Mouse (Mus musculus): ENCODE data around the gene Pus1. TPM values are rescaled to one million over a fixed set of nuclear protein-coding genes. Genes with fewer than 3 reads are reported as not detected.

The Pus1 gene
- polyA plus RNA-seq, 1 experiment = 28.8 TPM

DNA sequence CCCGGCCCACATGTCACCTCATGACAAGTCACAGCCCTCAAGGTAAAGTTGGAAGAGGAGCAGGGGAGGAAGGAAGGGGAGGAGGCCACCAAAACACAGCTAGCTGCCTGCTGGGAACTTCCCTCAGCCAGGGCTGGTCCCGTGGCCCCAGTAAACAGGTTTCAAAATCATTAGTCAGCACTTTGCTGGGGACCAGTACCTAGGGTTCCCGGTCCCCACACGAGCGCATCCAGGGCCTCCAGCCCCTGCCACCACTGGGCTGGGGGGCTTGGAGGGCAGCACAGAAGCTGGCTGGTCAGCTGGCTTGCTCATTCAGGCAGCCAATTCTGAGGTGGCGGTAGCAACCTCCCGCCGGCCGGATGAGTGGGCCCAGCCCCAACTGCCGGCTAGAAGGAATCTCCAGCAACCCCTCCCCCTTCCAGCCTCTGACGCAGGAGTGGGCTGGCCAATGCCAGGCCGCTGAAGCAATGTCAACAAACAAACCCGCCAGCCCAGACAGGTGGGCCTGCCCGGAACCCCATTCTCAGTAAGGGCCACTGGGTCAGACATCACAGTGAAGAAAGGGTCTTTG, 27.7 kb upstream of the Pus1 start:
- H3K4me1 ChIP-seq (ENCODE audit: control insufficient read depth, insufficient read depth, low read length) = peaks cover 17% of the 10 kb centered on the region
- peak overlapping the region; percentile 88 for H3K27ac ChIP-seq (ENCODE audit: insufficient read depth, low read length)
- no peaks in the 10 kb centered on the region for H3K27me3 ChIP-seq (ENCODE audit: control insufficient read depth, insufficient read depth, low read length)
- H3K4me3 ChIP-seq (replicated peaks; ENCODE audit: insufficient read depth, low read depth, low read length) = peak overlapping the region; percentile 84
- peak; percentile 92 to 94 for DNase-seq
- TF ChIP-seq POLR2A (IDR thresholded peaks at IDR 0.05; ENCODE audit: borderline replicate concordance, insufficient read depth, low read length) (0 out of 2 replicates have a peak, but pooled peaks have one; percentile 32), CTCF (IDR thresholded peaks at IDR 0.05; ENCODE audit: borderline replicate concordance, insufficient read depth, low read depth, low read length) (no peak)
- under 1% methylated on average over 14 of the region's 14 CpGs for WGBS

DNA sequence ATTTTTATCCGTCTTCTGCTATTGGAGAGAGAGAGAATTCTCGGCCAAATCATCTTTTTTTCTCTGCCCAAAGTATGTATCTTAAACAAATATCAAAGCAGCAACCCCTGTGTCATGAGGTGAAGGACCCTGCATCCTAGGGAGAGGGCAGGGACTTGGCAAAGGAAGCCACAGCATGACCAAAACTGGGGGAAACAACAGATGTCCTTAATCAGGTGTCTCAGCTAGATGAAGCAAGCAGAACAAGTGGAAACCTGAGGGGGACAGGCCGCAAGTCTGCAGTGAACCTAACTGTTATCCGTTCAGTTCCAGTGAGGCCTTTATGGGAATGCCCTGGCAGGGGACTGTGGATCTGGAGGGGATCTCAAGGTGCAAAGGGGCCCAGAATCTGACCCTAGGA, 27.0 kb upstream of the Pus1 start:
- peak in 1 of 2 experiments; percentile 25 for DNase-seq
- H3K4me1 ChIP-seq (ENCODE audit: control insufficient read depth, insufficient read depth, low read length) = peaks cover 22% of the 10 kb centered on the region
- H3K4me3 ChIP-seq (replicated peaks; ENCODE audit: insufficient read depth, low read depth, low read length) = peak overlapping the region; percentile 84
- WGBS = 44% methylated on average over 4 of the region's 4 CpGs
- H3K27me3 ChIP-seq (ENCODE audit: control insufficient read depth, insufficient read depth, low read length) = no peaks in the 10 kb centered on the region
- TF ChIP-seq CTCF (IDR thresholded peaks at IDR 0.05; ENCODE audit: borderline replicate concordance, insufficient read depth, low read depth, low read length) (no peak), POLR2A (IDR thresholded peaks at IDR 0.05; ENCODE audit: borderline replicate concordance, insufficient read depth, low read length) (no peak)
- H3K27ac ChIP-seq (ENCODE audit: insufficient read depth, low read length) = peak overlapping the region; percentile 88

DNA sequence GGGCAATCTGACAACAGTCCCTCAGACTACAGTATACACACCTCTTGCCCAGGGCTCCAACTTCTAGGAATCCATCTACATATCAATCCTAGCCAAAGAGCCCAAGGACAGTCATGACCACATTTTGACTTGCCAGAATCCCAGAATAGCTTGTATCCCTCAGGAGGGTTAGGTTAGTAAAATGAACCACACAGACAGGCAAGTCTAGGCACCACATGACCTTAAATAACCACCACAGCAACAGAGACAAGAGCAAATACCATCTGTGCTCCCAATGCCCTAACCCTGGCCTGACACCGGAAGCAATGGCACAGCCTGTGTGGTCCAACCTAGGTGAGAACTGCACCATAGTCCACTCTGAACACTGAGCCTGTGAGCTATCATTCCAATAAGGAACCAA, 26.2 kb upstream of the Pus1 start:
- no peaks in the 10 kb centered on the region for H3K27me3 ChIP-seq (ENCODE audit: control insufficient read depth, insufficient read depth, low read length)
- H3K4me1 ChIP-seq (ENCODE audit: control insufficient read depth, insufficient read depth, low read length) = peaks cover 27% of the 10 kb centered on the region
- H3K4me3 ChIP-seq (replicated peaks; ENCODE audit: insufficient read depth, low read depth, low read length) = peak overlapping the region; percentile 1
- WGBS = 24% methylated on average over 1 of the region's 1 CpGs
- DNase-seq = no peak
- no peak overlapping the region for H3K27ac ChIP-seq (ENCODE audit: insufficient read depth, low read length)
- TF ChIP-seq CTCF (IDR thresholded peaks at IDR 0.05; ENCODE audit: borderline replicate concordance, insufficient read depth, low read depth, low read length) (no peak), POLR2A (IDR thresholded peaks at IDR 0.05; ENCODE audit: borderline replicate concordance, insufficient read depth, low read length) (no peak)

DNA sequence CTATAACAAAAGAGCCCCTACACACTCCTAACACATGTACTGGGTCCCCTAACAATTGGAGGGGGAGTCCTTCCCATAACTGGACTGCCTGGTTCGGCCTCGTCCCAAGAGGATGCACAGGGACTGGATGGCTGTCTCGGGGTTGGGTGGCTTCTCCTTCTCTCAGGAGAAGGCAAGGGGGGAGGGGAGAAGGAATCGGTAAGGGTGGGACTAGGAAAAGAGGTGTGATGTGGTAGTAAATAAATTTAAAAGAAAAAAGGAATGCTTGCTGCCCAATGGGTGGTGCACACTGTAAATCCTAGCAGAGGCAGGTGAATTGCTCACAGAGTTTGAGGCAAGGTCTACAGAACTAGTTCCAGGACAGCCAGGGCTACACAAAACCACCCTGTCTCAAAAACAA, 25.7 kb upstream of the Pus1 start:
- Histone ChIP-seq H3K4me3 (replicated peaks; ENCODE audit: insufficient read depth, low read depth, low read length) (no peak overlapping the region), H3K4me1 (ENCODE audit: control insufficient read depth, insufficient read depth, low read length) (peaks cover 32% of the 10 kb centered on the region), H3K27me3 (ENCODE audit: control insufficient read depth, insufficient read depth, low read length) (no peaks in the 10 kb centered on the region), H3K27ac (ENCODE audit: insufficient read depth, low read length) (no peak overlapping the region)
- TF ChIP-seq POLR2A (IDR thresholded peaks at IDR 0.05; ENCODE audit: borderline replicate concordance, insufficient read depth, low read length) (no peak), CTCF (IDR thresholded peaks at IDR 0.05; ENCODE audit: borderline replicate concordance, insufficient read depth, low read depth, low read length) (no peak)
- 80% methylated on average over 4 of the region's 4 CpGs for WGBS
- DNase-seq = no peak

DNA sequence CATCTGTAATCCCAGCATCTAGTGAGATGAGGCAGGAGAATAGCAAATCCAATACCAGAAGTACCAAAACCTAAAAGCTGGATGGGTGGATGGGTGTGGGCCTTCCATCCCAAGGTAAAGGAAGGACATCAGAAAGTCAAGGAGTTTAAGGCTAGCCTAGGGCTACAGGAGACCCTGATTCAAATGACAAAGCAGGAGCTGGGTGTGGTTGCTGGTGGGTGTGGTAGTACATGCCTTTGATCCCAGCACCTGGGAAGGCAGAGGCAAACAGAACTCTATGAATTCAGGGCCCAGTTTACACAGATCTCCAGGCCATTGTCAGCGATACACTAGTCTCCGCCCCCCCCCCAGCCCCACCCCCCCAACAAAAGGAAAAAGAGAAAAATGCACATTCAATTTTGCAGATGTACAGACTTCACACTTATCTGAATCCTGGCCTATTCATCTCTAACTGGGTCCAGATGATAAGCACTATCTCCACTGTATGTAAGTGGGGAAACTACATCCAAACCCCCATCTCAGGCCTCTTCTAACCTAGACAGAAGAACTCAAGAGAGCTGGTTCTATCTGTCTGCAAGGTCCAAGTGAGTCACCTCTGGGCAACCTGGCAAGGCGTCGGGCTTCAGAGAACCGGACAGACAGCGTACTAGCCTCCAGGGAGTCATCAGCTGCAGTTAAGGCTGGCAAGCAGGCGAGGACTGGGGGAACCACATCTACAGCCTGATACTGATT, 23.7 kb upstream of the Pus1 start:
- DNase-seq = no peak
- H3K27me3 ChIP-seq (ENCODE audit: control insufficient read depth, insufficient read depth, low read length) = no peaks in the 10 kb centered on the region
- TF ChIP-seq CTCF (IDR thresholded peaks at IDR 0.05; ENCODE audit: borderline replicate concordance, insufficient read depth, low read depth, low read length) (no peak), POLR2A (IDR thresholded peaks at IDR 0.05; ENCODE audit: borderline replicate concordance, insufficient read depth, low read length) (no peak)
- WGBS = 77% methylated on average over 7 of the region's 7 CpGs
- no peak overlapping the region for H3K27ac ChIP-seq (ENCODE audit: insufficient read depth, low read length)
- peaks cover 52% of the 10 kb centered on the region for H3K4me1 ChIP-seq (ENCODE audit: control insufficient read depth, insufficient read depth, low read length)
- no peak overlapping the region for H3K4me3 ChIP-seq (replicated peaks; ENCODE audit: insufficient read depth, low read depth, low read length)

DNA sequence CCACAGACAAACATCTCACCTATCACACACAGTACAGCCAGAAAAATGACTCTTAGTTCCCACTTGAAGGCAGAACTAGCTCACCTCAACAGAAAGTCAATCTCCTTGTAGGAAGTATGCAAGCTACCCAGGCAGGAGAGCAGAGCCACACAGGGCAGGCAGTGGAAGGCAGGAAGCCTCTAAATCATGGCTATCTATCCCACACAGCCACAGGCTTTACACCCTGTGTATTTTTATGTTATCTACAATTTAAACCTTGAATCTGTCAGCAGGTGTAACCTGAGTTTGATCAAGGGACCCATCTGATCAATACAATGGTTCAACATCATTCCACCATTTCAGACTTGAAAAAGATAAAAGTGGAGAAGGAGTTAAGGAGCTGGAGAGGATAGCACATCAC, 22.4 kb upstream of the Pus1 start:
- DNase-seq = no peak
- TF ChIP-seq POLR2A (IDR thresholded peaks at IDR 0.05; ENCODE audit: borderline replicate concordance, insufficient read depth, low read length) (no peak), CTCF (IDR thresholded peaks at IDR 0.05; ENCODE audit: borderline replicate concordance, insufficient read depth, low read depth, low read length) (no peak)
- Histone ChIP-seq H3K4me3 (replicated peaks; ENCODE audit: insufficient read depth, low read depth, low read length) (no peak overlapping the region), H3K27ac (ENCODE audit: insufficient read depth, low read length) (peak overlapping the region; percentile 89), H3K27me3 (ENCODE audit: control insufficient read depth, insufficient read depth, low read length) (no peaks in the 10 kb centered on the region), H3K4me1 (ENCODE audit: control insufficient read depth, insufficient read depth, low read length) (peaks cover 63% of the 10 kb centered on the region)

DNA sequence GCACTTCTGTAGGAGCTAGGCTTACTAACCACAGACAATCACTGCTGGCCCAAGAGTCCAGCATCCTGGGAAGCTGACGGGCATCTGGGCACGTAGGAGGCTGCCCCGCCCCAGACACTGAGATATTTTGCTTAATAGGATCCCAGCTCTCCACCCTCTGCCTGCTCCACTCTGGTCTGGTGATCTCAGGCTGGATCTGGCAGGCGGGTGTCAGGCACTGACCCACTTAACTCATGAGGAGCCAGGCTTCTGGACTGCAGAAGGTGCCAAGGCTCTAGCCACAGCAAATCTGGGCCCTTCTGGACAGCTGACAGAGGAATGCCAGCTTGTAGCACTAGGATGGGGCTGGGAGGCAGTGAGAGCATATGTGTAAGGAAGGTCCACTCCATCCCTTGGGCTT, 21.7 kb upstream of the Pus1 start:
- peak; percentile 85 to 96 for DNase-seq
- WGBS = 5% methylated on average over 4 of the region's 4 CpGs
- TF ChIP-seq CTCF (IDR thresholded peaks at IDR 0.05; ENCODE audit: borderline replicate concordance, insufficient read depth, low read depth, low read length) (no peak), POLR2A (IDR thresholded peaks at IDR 0.05; ENCODE audit: borderline replicate concordance, insufficient read depth, low read length) (no peak; the same call in 1 of the 2 replicates)

More for the DNA sequence above, 21.7 kb upstream of the Pus1 start:
- H3K4me1 ChIP-seq (ENCODE audit: control insufficient read depth, insufficient read depth, low read length) = peaks cover 62% of the 10 kb centered on the region
- H3K27me3 ChIP-seq (ENCODE audit: control insufficient read depth, insufficient read depth, low read length) = no peaks in the 10 kb centered on the region
- peak overlapping the region; percentile 39 for H3K4me3 ChIP-seq (replicated peaks; ENCODE audit: insufficient read depth, low read depth, low read length)
- H3K27ac ChIP-seq (ENCODE audit: insufficient read depth, low read length) = peak overlapping the region; percentile 89
